Mouse (Mus musculus) lung, embryonic 15.5 days (tissue): ENCODE measurements around the gene Cmip. TPM values are rescaled to one million over a fixed set of nuclear protein-coding genes. Genes with fewer than 3 reads are reported as not detected.
A peak's percentile ranks its signal among the peaks of the same experiment; 100 is the strongest.

ENCODE experiments used
- ATAC-seq: fragments of 200-750 bp; cut with Nextera tagmentation; 2 replicates; pipeline ENCODE4 v1.8.0; 2017; ENCODE audit warnings: moderate number of reproducible peaks, borderline replicate concordance; ENCODE audit not compliant: low FRiP score, low TSS enrichment; ENCODE audit errors: extremely low read depth
- H3K27ac ChIP-seq: fragments of 300-500 bp; sonication (generic); 2 replicates; pipeline ENCODE4 v1.5.1; 2015; ENCODE audit warnings: moderate library complexity, mild to moderate bottlenecking, inconsistent platforms
- H3K27me3 ChIP-seq: fragments of 300-500 bp; sonication (generic); 2 replicates; pipeline ENCODE4 v1.6.1; 2015; ENCODE audit warnings: inconsistent platforms
- H3K36me3 ChIP-seq: fragments of 300-500 bp; sonication (generic); 2 replicates; pipeline ENCODE4 v1.6.1; 2015; ENCODE audit warnings: inconsistent platforms
- H3K4me1 ChIP-seq: fragments of 300-500 bp; sonication (generic); 2 replicates; pipeline ENCODE4 v1.6.1; 2015; ENCODE audit warnings: inconsistent platforms
- H3K4me2 ChIP-seq: fragments of 300-500 bp; sonication (generic); 2 replicates; pipeline ENCODE4 v1.6.1; 2015; ENCODE audit warnings: inconsistent platforms, mild to moderate bottlenecking, moderate library complexity
- H3K4me3 ChIP-seq: fragments of 300-500 bp; sonication (generic); 2 replicates; pipeline ENCODE4 v1.5.1; 2015; ENCODE audit warnings: mild to moderate bottlenecking, inconsistent platforms
- H3K9ac ChIP-seq: fragments of 300-500 bp; sonication (generic); 2 replicates; pipeline ENCODE4 v1.6.1; 2015; ENCODE audit warnings: inconsistent platforms
- H3K9me3 ChIP-seq: fragments of 300-500 bp; sonication (generic); 2 replicates; pipeline ENCODE4 v1.6.1; 2016; ENCODE audit warnings: inconsistent platforms
- WGBS: fragments of 180-500 bp; shearing (Covaris S2); methylation state at CpG from one replicate; pipeline ENCODE4 v1.1.7; 2015; 5-methylcytosine and 5-hydroxymethylcytosine counted together
- polyA plus RNA-seq: library from polyadenylated mRNA; unstranded; fragments of >200 nt; fragmentation: Nextera tagmentation; extraction: Ambion mirVana; gene quantifications from 2 replicates; pipeline ENCODE4 v1.2.1, GENCODE M21; 2015

Gene Cmip
- polyA plus RNA-seq, 1 experiment from 2014 or later = 18.8 TPM

DNA sequence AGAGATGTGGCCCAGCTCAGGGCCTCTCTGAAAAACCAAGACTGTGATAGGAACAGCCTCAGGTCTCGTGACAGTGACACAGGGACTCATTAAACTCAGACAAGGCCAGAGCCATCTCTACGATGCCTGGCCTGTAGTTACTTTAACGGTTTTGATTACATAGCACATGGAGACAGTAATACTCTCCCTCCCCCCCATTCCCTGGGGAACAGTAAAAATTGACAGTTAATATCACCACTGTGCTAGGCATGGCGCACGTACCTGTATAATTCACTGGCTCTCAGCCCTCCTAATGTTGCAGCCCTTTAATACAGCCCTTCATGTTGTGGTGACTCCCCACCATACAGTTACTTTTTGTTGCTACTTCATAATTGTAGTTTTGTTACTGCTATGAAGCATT lies 188.6 kb downstream of the Cmip start:
- Histone ChIP-seq H3K27ac (no peak overlapping the region), H3K4me1 (no peaks in the 10 kb centered on the region), H3K36me3 (peaks cover 43% of the 10 kb centered on the region), H3K4me3 (no peak overlapping the region), H3K4me2 (no peak overlapping the region), H3K9me3 (no peaks in the 10 kb centered on the region), H3K9ac (no peak overlapping the region), H3K27me3 (no peaks in the 10 kb centered on the region)
- 86% methylated on average over 5 of the region's 5 CpGs for WGBS
- no peak for ATAC-seq

DNA sequence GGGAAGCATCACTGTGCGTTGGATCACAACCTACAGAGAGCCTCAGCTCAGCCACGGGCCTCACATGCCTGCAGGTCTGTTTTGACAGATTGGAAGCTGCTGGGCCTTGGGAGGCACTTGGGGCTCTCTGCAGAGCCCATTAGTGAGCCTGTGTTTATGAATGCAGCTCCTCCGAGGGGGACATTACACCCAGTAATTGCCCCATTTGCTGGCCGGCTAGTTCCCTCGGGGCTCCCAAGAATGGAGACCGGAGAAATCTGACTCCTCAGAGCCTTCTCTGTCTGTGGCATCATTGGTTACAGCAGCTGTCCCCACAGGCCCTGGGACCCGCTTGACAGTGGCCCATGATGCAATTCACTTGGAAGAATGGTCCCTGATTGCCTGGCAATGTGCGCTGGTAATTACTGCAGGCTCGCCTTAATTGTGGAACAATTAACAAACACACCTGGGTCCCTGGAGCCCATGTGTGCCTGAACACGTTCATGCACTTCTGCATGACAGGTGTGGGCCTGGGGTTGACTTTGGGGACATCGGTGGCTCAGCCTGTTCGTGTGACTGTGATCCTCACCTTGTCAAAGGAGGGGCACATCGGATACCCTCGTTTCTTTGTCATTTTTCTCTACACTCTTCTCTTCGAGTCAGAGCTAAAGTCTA lies 189.6 kb downstream of the Cmip start:
- Histone ChIP-seq H3K4me2 (no peak overlapping the region), H3K4me3 (no peak overlapping the region), H3K27me3 (no peaks in the 10 kb centered on the region), H3K4me1 (no peaks in the 10 kb centered on the region), H3K9ac (no peak overlapping the region), H3K36me3 (peaks cover 49% of the 10 kb centered on the region), H3K27ac (no peak overlapping the region), H3K9me3 (no peaks in the 10 kb centered on the region)
- 74% methylated on average over 15 of the region's 15 CpGs for WGBS
- ATAC-seq = no peak

DNA sequence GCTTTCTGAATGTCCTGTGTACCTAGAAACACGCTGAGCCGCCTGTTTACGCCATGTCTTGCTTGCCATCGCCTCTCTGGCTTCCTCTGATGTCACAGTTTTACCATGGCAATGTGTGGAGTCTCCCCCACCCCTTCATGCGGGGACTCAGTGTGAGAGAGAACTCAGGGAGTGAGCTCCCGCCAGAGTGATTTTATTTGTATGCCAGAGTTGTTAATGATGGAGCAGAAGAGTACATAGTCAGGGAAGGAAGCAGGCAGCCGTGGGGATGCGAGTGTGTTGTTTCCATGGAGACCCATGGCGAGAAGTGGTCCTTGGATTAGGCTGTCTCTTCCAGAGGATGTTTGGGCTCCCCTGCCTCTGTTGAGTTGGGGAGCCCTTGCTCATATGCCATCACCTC lies 194.2 kb downstream of the Cmip start:
- no peak overlapping the region for H3K4me2 ChIP-seq
- no peak for ATAC-seq
- H3K9ac ChIP-seq = no peak overlapping the region
- H3K27me3 ChIP-seq = no peaks in the 10 kb centered on the region
- H3K4me3 ChIP-seq = no peak overlapping the region
- peaks cover 75% of the 10 kb centered on the region for H3K36me3 ChIP-seq
- H3K27ac ChIP-seq = no peak overlapping the region
- no peaks in the 10 kb centered on the region for H3K4me1 ChIP-seq
- no peaks in the 10 kb centered on the region for H3K9me3 ChIP-seq
- WGBS = 74% methylated on average over 9 of the region's 9 CpGs

GRCm38 (mm10) chr8:117453974-117454373 lies 197.1 kb downstream of the Cmip start:
- peaks cover 69% of the 10 kb centered on the region for H3K36me3 ChIP-seq
- WGBS = 77% methylated on average over 6 of the region's 6 CpGs

GRCm38 (mm10) chr8:117454516-117455116 lies 197.8 kb downstream of the Cmip start:
- no peaks in the 10 kb centered on the region for H3K9me3 ChIP-seq
- H3K4me1 ChIP-seq = no peaks in the 10 kb centered on the region
- H3K9ac ChIP-seq = no peak overlapping the region
- H3K36me3 ChIP-seq = peaks cover 72% of the 10 kb centered on the region
- H3K4me3 ChIP-seq = no peak overlapping the region
- 85% methylated on average over 14 of the region's 14 CpGs for WGBS
- H3K27ac ChIP-seq = no peak overlapping the region
- H3K27me3 ChIP-seq = no peaks in the 10 kb centered on the region
- no peak for ATAC-seq
- H3K4me2 ChIP-seq = no peak overlapping the region

More at GRCm38 (mm10) chr8:117453974-117454373, 197.1 kb downstream of the Cmip start:
- Histone ChIP-seq H3K4me1 (no peaks in the 10 kb centered on the region), H3K27ac (no peak overlapping the region), H3K9me3 (no peaks in the 10 kb centered on the region), H3K9ac (no peak overlapping the region), H3K4me3 (no peak overlapping the region), H3K4me2 (no peak overlapping the region), H3K27me3 (no peaks in the 10 kb centered on the region)
- no peak for ATAC-seq

DNA sequence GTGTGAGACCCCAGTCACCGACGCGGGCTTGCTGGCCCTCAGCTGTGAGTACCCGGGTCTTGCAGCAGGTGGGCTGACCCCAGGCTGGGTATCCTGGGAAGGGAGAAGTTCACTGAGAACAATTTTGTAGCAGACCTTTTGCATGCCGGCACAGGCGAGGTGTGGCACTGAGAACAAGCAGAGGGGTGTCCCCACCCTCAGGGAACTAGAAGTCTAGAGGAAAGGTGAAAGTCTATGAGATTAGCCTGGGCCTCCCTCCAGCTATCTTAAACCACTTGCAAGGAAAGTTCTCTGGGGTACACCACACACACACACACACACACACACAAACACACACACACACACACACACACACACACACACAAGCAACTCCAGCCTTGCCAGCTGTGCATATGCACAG lies 198.8 kb downstream of the Cmip start:
- Histone ChIP-seq H3K4me3 (no peak overlapping the region), H3K27me3 (no peaks in the 10 kb centered on the region), H3K27ac (no peak overlapping the region), H3K4me2 (no peak overlapping the region), H3K9ac (no peak overlapping the region), H3K36me3 (peaks cover 64% of the 10 kb centered on the region), H3K4me1 (no peaks in the 10 kb centered on the region), H3K9me3 (no peaks in the 10 kb centered on the region)
- WGBS = 85% methylated on average over 6 of the region's 6 CpGs
- ATAC-seq = no peak

DNA sequence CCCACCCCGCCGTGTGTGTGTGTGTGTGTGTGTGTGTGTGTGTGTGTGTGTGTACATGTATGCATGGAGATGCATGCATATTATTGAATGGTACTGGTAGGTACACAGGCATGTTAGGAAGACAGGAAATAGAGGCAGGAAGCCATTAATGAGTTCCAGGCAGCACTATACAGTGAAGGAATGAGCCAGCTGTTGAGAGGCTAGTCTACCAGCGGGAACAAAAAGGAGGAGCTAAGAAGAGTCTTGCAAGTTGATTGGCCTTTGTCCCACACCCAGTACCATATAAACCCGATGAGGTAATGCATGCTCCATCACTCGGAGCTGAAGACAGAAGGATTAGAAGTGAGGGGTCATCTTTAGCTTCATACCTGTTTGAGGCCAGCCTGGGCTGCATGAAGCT lies 201.6 kb downstream of the Cmip start:
- Histone ChIP-seq H3K4me1 (no peaks in the 10 kb centered on the region), H3K4me2 (no peak overlapping the region), H3K9me3 (no peaks in the 10 kb centered on the region), H3K27ac (no peak overlapping the region), H3K9ac (no peak overlapping the region), H3K4me3 (no peak overlapping the region), H3K36me3 (peaks cover 44% of the 10 kb centered on the region), H3K27me3 (no peaks in the 10 kb centered on the region)
- 48% methylated on average over 3 of the region's 5 CpGs for WGBS
- ATAC-seq = no peak

GRCm38 (mm10) chr8:117462701-117463284 lies 205.9 kb downstream of the Cmip start:
- Histone ChIP-seq H3K4me1 (no peaks in the 10 kb centered on the region), H3K27ac (no peak overlapping the region), H3K4me3 (no peak overlapping the region), H3K27me3 (no peaks in the 10 kb centered on the region), H3K9ac (no peak overlapping the region), H3K9me3 (no peaks in the 10 kb centered on the region), H3K36me3 (peaks cover 15% of the 10 kb centered on the region), H3K4me2 (no peak overlapping the region)
- ATAC-seq = no peak
- WGBS = 57% methylated on average over 11 of the region's 11 CpGs

DNA sequence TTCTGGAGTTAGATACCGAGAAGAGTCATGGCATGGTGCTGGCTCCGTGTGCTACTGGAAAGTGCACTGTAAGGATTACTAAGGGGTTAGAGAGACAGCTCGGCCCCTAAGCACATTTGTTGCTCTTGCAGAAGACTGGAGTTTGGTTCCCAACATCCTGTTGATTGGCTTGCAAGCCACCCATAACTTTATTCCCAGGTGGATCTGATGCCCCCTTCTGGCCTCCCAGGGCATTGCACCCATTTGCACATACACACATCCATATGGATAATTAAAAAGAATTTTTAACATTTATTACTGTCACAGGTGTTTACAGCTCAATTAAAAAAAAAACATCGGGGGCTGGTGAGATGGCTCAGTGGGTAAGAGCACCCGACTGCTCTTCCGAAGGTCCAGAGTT lies 207.7 kb downstream of the Cmip start:
- H3K4me3 ChIP-seq = no peak overlapping the region
- ATAC-seq = no peak

GRCm38 (mm10) chr8:117465250-117465649 lies 208.4 kb downstream of the Cmip start:
- H3K9ac ChIP-seq = no peak overlapping the region
- ATAC-seq = peak; percentile 58; the same call in 1 of the 2 replicates
- peaks cover 6% of the 10 kb centered on the region; the same call in 1 of the 2 replicates for H3K4me1 ChIP-seq
- H3K9me3 ChIP-seq = no peaks in the 10 kb centered on the region
- no peaks in the 10 kb centered on the region for H3K36me3 ChIP-seq
- H3K4me3 ChIP-seq = no peak overlapping the region
- no peak overlapping the region for H3K4me2 ChIP-seq
- WGBS = 28% methylated on average over 5 of the region's 5 CpGs
- H3K27me3 ChIP-seq = no peaks in the 10 kb centered on the region
- no peak overlapping the region for H3K27ac ChIP-seq

More for the DNA sequence above, 207.7 kb downstream of the Cmip start:
- Histone ChIP-seq H3K4me2 (no peak overlapping the region), H3K36me3 (no peaks in the 10 kb centered on the region), H3K27me3 (no peaks in the 10 kb centered on the region), H3K9ac (no peak overlapping the region), H3K27ac (no peak overlapping the region), H3K9me3 (no peaks in the 10 kb centered on the region), H3K4me1 (no peaks in the 10 kb centered on the region)
- 90% methylated on average over 6 of the region's 6 CpGs for WGBS

DNA sequence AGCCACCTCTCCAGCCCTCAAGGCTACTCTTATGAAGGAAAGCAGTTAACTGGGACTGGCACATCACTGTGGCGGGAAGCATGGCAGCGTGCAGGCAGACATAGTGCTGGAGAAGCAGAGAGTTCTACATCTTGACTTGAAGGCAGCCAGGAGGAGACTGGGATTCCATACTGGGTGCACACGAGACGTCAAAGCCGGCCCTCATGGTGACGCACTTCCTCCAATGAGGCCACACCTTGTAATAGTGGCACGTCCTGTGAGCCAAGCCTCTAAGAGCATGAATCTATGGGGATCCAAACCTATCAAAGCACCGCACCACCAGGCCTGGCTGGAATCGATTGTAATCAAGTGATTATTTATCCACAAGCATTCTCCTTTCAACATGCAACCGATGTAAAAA lies 210.6 kb downstream of the Cmip start:
- no peak overlapping the region for H3K4me2 ChIP-seq
- ATAC-seq = no peak
- no peaks in the 10 kb centered on the region for H3K27me3 ChIP-seq
- WGBS = 78% methylated on average over 10 of the region's 10 CpGs
- H3K4me1 ChIP-seq = peaks cover 7% of the 10 kb centered on the region
- H3K9ac ChIP-seq = no peak overlapping the region
- H3K36me3 ChIP-seq = no peaks in the 10 kb centered on the region
- no peaks in the 10 kb centered on the region for H3K9me3 ChIP-seq
- no peak overlapping the region for H3K4me3 ChIP-seq
- H3K27ac ChIP-seq = no peak overlapping the region
